Mouse (Mus musculus) myocyte (in vitro differentiated cells): ENCODE results near the gene Prkd3. TPM values are rescaled to one million over a fixed set of nuclear protein-coding genes. Genes with fewer than 3 reads are reported as not detected.

Experiments used
- H3K27me3 ChIP-seq: one replicate; pipeline ENCODE4 v1.6.1; 2011; ENCODE audit not compliant: control insufficient read depth, insufficient read depth, insufficient read length
- H3K36me3 ChIP-seq: one replicate; pipeline ENCODE4 v1.6.1; 2011; ENCODE audit not compliant: control insufficient read depth, insufficient read depth
- H3K4me2 ChIP-seq: one replicate; pipeline ENCODE4 v1.6.1; 2011; ENCODE audit warnings: low read depth, control low read depth
- H3K4me3 ChIP-seq: one replicate; pipeline ENCODE4 v1.5.1; 2011; ENCODE audit warnings: mild to moderate bottlenecking, control low read depth, moderate library complexity
- H3K79me2 ChIP-seq: one replicate; pipeline ENCODE4 v1.6.1; 2011; ENCODE audit not compliant: control insufficient read depth, insufficient read depth
- H3ac ChIP-seq: one replicate; pipeline ENCODE4 v1.6.1; 2011; ENCODE audit not compliant: control insufficient read depth, insufficient read length
- CEBPB ChIP-seq: IDR thresholded peaks from 2 replicates; pipeline ENCODE4 v1.6.1; 2011; ENCODE audit warnings: mild to moderate bottlenecking, moderate library complexity; ENCODE audit not compliant: poor library complexity, insufficient read depth, severe bottlenecking
- E2F4 ChIP-seq: IDR thresholded peaks from one replicate; pipeline ENCODE4 v1.6.1; 2011; ENCODE audit warnings: mild to moderate bottlenecking, control low read depth, moderate library complexity; ENCODE audit not compliant: insufficient read depth
- MAX ChIP-seq: IDR thresholded peaks from one replicate; pipeline ENCODE4 v1.6.1; 2011; ENCODE audit warnings: low read depth, mild to moderate bottlenecking, control low read depth
- MYOD1 ChIP-seq, 3 experiments: IDR thresholded peaks; one replicate each; pipeline ENCODE4 v1.6.1; 2011; ENCODE audit warnings: control low read depth in 2 of 3, low read depth in 2 of 3, mild to moderate bottlenecking in 2 of 3, moderate library complexity in 1 of 3; ENCODE audit not compliant: insufficient read length in 2 of 3, control insufficient read depth in 1 of 3
- MYOG ChIP-seq, 3 experiments: IDR thresholded peaks; one replicate each; pipeline ENCODE4 v1.6.1; 2011; ENCODE audit warnings: control low read depth in 2 of 3, low read depth in 2 of 3, mild to moderate bottlenecking in 2 of 3; ENCODE audit not compliant: insufficient read length in 2 of 3, control insufficient read depth in 1 of 3, insufficient read depth in 1 of 3
- POLR2A ChIP-seq: IDR thresholded peaks from one replicate; pipeline ENCODE4 v1.6.1; 2011; ENCODE audit warnings: low read depth, mild to moderate bottlenecking, control low read depth, moderate library complexity; ENCODE audit not compliant: insufficient read length
- POLR2AphosphoS2 ChIP-seq: IDR thresholded peaks from one replicate; pipeline ENCODE4 v1.6.1; 2011; ENCODE audit warnings: low read depth, control low read depth; ENCODE audit not compliant: insufficient read length
- REST ChIP-seq: IDR thresholded peaks from one replicate; pipeline ENCODE4 v1.6.1; 2011; ENCODE audit warnings: mild to moderate bottlenecking, control low read depth, moderate library complexity; ENCODE audit not compliant: insufficient read depth, insufficient read length
- SRF ChIP-seq: IDR thresholded peaks from one replicate; pipeline ENCODE4 v1.6.1; 2011; ENCODE audit warnings: low read depth; ENCODE audit not compliant: control insufficient read depth, insufficient read length
- TCF12 ChIP-seq: IDR thresholded peaks from one replicate; pipeline ENCODE4 v1.6.1; 2011; ENCODE audit warnings: mild to moderate bottlenecking, control low read depth; ENCODE audit not compliant: poor library complexity, insufficient read depth, severe bottlenecking
- TCF3 ChIP-seq: IDR thresholded peaks from one replicate; pipeline ENCODE4 v1.6.1; 2011; ENCODE audit warnings: low read depth, control low read depth; ENCODE audit not compliant: insufficient read length
- USF1 ChIP-seq: IDR thresholded peaks from one replicate; pipeline ENCODE4 v1.6.1; 2011; ENCODE audit warnings: low read depth, mild to moderate bottlenecking, control low read depth, moderate library complexity
- polyA plus RNA-seq: library from polyadenylated mRNA; unstranded; fragments of >200 nt; fragmentation: generic; extraction: Trizol; gene quantifications from one replicate; pipeline ENCODE4 v1.2.1, GENCODE M21; 2012; ENCODE audit warnings: missing spikeins

Gene Prkd3
- polyA plus RNA-seq, 1 experiment: 11.4 TPM

GRCm38 (mm10) chr17:79064250-79064649, 43.6 kb upstream of the Prkd3 start:
- Histone ChIP-seq H3K4me3 (no peak overlapping the region), H3ac (no peak overlapping the region), H3K4me2 (no peak overlapping the region), H3K36me3 (no peaks in the 10 kb centered on the region), H3K79me2 (no peaks in the 10 kb centered on the region), H3K27me3 (no peaks in the 10 kb centered on the region)
- no peak for TF ChIP-seq SRF

- TF ChIP-seq MAX (no peak), E2F4 (no peak), USF1 (no peak), POLR2A (no peak), CEBPB (no peak), TCF3 (no peak), MYOG (IDR thresholded peaks at IDR 0.05; ENCODE audit: control insufficient read depth in 1 of 3, insufficient read depth in 1 of 3, insufficient read length in 2 of 3, low read depth in 2 of 3) (no peak), SRF (no peak), POLR2AphosphoS2 (no peak), MYOD1 (IDR thresholded peaks at IDR 0.05; ENCODE audit: control insufficient read depth in 1 of 3, insufficient read length in 2 of 3, low read depth in 2 of 3) (no peak), TCF12 (no peak), REST (no peak)
- Histone ChIP-seq H3K79me2 (no peaks in the 10 kb centered on the region), H3K4me2 (no peak overlapping the region), H3ac (no peak overlapping the region), H3K36me3 (no peaks in the 10 kb centered on the region), H3K27me3 (no peaks in the 10 kb centered on the region), H3K4me3 (no peak overlapping the region)
Measured at GRCm38 (mm10) chr17:79060221-79060620, 39.6 kb upstream of the Prkd3 start.

GRCm38 (mm10) chr17:79058271-79058670, 37.7 kb upstream of the Prkd3 start:
- no peaks in the 10 kb centered on the region for H3K27me3 ChIP-seq
- H3K36me3 ChIP-seq: no peaks in the 10 kb centered on the region
- H3K4me3 ChIP-seq: no peak overlapping the region
- no peak overlapping the region for H3ac ChIP-seq
- TF ChIP-seq USF1 (no peak), POLR2AphosphoS2 (no peak), CEBPB (no peak), SRF (no peak), REST (no peak), TCF3 (no peak), TCF12 (no peak), MYOD1 (IDR thresholded peaks at IDR 0.05; ENCODE audit: control insufficient read depth in 1 of 3, insufficient read length in 2 of 3, low read depth in 2 of 3) (no peak), POLR2A (no peak), MAX (no peak), E2F4 (no peak)
- H3K79me2 ChIP-seq: no peaks in the 10 kb centered on the region
- no peak overlapping the region for H3K4me2 ChIP-seq

GRCm38 (mm10) chr17:79052088-79052812, 31.6 kb upstream of the Prkd3 start:
- H3K27me3 ChIP-seq: no peaks in the 10 kb centered on the region
- no peak overlapping the region for H3ac ChIP-seq
- TF ChIP-seq POLR2A: no peak
- TF ChIP-seq REST: no peak
- TF ChIP-seq MYOG (IDR thresholded peaks at IDR 0.05; ENCODE audit: control insufficient read depth in 1 of 3, insufficient read depth in 1 of 3, insufficient read length in 2 of 3, low read depth in 2 of 3): peak; percentile 10 to 94 (median 83)
- no peak for TF ChIP-seq USF1
- peak; percentile 46 for TF ChIP-seq TCF3
- TF ChIP-seq MYOD1 (IDR thresholded peaks at IDR 0.05; ENCODE audit: control insufficient read depth in 1 of 3, insufficient read length in 2 of 3, low read depth in 2 of 3): peak in 2 of 3 experiments; percentile 80 to 90
- peak; percentile 5 for TF ChIP-seq TCF12
- peak overlapping the region; percentile 60 for H3K4me2 ChIP-seq
- no peaks in the 10 kb centered on the region for H3K79me2 ChIP-seq
- peak overlapping the region; percentile 8 for H3K4me3 ChIP-seq
- H3K36me3 ChIP-seq: no peaks in the 10 kb centered on the region

GRCm38 (mm10) chr17:79051606-79052005, 31.0 kb upstream of the Prkd3 start, which contains the start of gene Qpct:
Gene Qpct, plus strand, starts transcription at chr17:79051906.
- H3K4me2 ChIP-seq: peak within 1 kb of the TSS; percentile 60
- H3K4me3 ChIP-seq: peak within 1 kb of the TSS; percentile 8
- TF ChIP-seq CEBPB: no peak
- no peak for TF ChIP-seq TCF3
- no peak for TF ChIP-seq E2F4
- TF ChIP-seq REST: no peak
- TF ChIP-seq MAX: no peak
- no peak for TF ChIP-seq POLR2AphosphoS2
- no peaks in the 10 kb centered on the region for H3K27me3 ChIP-seq
- no peak within 1 kb of the TSS for H3ac ChIP-seq
- H3K79me2 ChIP-seq: no peaks in the 10 kb centered on the region
- H3K36me3 ChIP-seq: no peaks in the 10 kb centered on the region
